Mouse (Mus musculus): ENCODE measurements around the gene H2afz.
"Not testable (repeated sequence)": the region's sequence is repeated elsewhere in the genome, so short reads cannot be mapped to it uniquely, and the experiment has no call there.

H2afz gene

DNA sequence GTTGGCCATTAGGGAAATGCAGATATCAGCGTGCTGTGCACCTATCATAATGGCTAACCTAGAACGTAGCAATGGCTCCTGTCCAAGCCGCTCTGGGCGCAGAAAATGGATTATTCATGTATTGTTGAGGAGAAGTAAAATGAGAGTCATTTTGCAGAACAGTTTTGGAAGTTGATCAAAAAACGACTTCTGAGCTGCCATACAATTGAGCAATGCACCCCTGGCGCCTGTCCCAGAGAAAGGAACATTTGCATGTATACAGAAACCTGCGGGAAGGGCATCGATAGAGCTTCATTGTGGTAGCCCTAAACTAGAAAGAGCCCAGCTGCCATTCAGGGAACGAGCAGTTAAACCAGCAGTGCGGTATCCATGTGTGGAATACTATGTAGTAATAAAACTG, 35.9 kb downstream of the H2afz start:
- in situ Hi-C loops (cut with MboI; ENCODE audit: unreplicated experiment in 2 of 2), result no loop called here

DNA sequence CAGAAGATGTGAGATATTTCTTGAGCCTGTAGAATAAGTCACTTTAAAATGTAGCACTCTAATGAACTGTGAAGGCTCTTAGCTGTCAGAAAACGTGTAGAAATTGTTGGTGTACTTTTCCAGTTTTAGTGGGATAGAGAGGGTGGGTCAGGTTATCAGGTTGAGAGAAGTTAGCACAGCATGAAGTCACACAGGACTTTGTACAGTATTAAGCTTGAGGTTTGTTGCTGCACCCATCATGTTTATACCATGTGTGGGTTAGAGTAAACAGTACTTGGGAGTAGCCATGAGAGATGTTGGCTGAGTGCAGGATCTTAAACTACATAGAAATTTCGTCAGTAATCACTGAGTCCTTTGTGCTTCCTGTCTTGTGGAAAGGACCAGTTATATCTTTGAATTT, 48.8 kb downstream of the H2afz start:
- in situ Hi-C loops (cut with MboI; ENCODE audit: unreplicated experiment in 2 of 2), result no loop called here

DNA sequence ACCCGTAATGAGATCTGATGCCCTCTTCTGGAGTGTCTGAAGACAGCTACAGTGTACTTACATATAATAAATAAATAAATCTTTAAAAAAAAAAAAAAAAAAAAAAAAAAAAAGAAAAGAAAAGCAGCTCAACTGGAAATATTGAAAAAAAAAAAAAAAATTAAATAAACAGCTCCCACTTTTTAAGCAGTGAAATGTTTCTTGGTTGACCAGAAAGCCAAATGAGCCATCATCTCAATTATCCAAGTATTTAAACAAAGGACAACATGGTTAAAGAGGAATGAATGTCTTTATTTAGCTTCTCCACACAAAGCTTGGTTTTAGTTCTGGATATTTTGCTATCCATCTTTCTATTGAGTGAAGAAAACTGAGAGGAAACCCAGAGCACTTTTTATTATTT, 50.3 kb downstream of the H2afz start:
- in situ Hi-C loops (cut with MboI; ENCODE audit: unreplicated experiment in 2 of 2), result not testable (repeated sequence)
